Mouse (Mus musculus): ENCODE measurements around the gene Thg1l. TPM values are rescaled to one million over a fixed set of nuclear protein-coding genes. Genes with fewer than 3 reads are reported as not detected.
A peak's percentile ranks its signal among the peaks of the same experiment; 100 is the strongest.

Gene Thg1l
- 1 to 10 TPM; 9.1 to 9.5 TPM for total RNA-seq (2021)
- long read RNA-seq, experiment 1, result 0 reads
- long read RNA-seq, experiment 2, result 0 reads

DNA sequence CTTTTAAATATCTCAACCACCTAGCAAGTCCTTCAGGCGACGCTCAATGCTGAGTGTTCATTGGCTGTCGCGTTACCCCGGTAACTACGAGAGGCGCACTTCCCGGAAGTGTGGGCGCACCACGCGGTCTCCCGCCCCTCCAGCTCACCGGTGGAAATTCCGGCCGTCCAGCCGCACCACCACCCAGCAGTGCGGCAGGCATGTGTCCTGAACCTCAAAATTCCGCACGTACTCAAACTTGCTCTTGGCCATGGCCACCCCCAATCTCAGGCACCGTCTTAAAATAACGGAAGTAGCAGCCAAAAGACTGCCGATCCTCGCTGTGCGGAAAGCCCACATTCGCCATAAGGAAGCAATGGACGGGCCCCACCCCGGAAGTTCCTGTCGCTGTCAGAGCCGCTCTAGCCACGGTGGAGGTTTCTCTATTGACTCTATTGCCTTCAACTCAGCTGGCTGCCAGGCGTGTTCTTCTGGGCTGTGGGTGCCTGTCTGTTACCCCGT, at the start of gene Thg1l:
Gene Thg1l, minus strand, starts transcription at position 368 of the 501 bp plus-strand sequence.
- DNase-seq (ENCODE audit: low spot score in 2 of 2), result peak; percentile 85 to 93

DNA sequence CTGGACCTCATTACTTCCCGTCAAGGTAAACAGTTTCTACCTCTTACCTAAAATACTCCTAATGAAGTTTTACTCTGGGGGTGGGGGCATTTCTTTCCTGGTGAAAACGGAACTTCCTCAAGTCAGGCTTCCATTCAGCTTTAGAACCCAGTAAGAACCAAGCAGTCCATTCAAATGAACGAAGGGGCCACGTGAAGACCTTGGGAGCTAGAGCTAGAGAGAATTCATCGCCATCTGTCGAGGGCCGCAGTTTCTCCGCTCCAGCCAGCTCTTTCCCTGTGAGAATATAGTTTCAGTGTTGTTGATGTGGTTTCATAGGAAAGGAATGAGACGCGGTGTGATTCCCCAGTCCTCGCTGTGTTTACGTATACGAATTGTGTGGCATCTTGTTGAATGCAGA, 36.8 kb upstream of the Thg1l start:
- DNase-seq (ENCODE audit: low spot score in 2 of 2), result no peak

DNA sequence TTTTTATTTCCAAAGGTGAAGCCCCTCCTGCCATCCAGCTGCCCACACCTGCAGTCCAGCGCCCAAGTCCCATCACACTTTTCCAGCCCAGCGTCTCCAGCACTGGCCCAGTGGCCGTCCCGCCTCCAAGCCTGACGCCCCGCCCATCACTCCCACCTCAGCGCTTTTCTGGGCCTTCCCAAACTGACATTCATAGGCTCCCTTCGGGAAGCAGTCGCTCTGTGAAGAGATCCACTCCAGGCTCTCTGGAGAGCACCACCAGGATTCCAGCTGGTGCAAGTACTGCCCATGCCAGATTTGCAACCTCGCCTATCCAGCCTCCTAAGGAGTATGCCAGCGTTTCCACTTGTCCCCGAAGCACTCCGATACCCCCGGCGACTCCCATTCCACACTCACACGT, 36.3 kb upstream of the Thg1l start:
- peak; percentile 24 to 25 for DNase-seq (ENCODE audit: low spot score in 2 of 2)

DNA sequence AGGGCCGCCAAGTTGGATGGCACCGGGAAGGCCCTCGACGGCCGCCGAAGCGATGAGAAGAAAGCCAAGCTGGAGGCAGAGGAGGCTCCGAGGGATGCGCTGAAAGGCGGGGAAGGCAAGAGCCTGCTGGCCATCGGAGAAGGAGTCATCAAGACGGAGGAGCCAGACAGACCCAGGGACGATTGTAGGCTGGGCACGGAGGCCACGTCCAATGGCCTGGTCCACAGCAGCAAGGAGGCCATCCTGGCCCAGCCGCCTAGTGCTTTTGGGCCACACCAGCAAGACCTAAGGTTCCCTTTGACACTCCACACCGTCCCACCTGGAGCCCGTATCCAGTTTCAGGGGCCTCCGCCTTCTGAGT, 25.6 kb upstream of the Thg1l start:
- no peak for DNase-seq (ENCODE audit: low spot score in 2 of 2)

DNA sequence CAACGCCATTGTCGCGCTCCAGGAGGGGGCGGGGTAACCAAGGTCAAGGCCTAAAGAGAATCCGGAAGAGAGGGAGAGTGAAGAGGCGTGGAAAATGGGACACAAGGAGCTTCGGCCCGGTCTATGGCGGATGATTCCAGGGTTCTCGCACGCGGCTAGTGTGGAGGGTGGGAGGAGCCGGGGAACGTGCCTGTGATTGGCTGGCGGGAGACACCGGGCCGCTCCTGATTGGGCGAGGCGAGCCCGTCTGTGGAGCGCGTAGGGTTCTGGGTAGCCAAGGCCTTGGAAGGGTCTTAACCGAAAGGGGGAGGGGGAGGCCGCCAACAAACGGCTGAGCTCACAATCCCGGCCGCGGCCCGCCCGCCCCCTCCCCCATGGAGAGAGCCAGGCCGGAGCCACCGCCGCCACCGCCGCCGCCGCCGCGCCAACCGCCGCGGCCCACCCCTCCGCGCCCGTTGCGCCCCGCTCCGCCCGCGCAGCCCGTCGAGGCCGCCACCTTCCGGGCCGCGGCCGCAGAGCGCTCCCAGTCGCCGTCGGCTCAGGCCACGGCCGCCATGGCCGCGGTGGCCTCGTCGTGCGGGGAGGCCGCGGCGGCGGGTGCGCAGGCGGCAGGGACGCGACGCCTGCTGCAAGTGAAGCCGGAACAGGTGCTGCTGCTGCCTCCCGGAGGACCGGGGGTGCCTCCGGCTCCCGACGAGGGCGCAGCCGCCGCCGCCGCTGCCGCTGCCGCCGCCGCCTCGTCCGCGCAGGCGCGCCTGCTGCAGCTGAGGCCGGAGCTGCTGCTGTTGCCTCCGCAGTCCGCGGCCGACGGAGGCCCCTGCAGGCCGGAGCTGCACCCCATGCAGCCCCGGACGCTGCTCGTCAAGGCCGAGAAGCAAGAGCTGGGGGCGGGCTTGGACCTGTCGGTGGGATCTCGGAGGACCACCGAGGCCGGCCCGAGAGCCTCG, 24.9 kb upstream of the Thg1l start, which contains the start of gene Sox30:
Gene Sox30, plus strand, starts transcription at position 365 of the 947 bp plus-strand sequence.
- DNase-seq (ENCODE audit: low spot score in 2 of 2), result peak; percentile 10 to 36

DNA sequence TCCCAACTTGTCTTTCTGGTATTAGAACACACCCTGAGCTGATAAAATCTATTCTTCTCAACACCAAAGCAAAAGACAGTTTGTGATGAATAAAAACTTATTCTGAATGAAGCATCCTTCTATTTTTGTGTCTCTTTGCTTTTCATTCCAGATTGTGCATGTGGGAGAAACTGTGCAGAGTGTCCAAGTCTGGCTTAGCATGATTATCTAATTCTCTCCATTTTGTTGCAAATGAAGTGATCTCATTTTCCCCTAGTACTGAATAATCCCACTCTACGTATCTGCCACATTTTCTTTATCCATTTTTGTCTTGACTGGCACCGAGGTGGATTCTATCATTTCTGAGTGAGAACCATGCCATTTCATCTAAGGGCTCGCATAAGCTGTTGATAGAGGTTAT, 20.8 kb upstream of the Thg1l start:
- DNase-seq (ENCODE audit: low spot score in 2 of 2), result no peak

DNA sequence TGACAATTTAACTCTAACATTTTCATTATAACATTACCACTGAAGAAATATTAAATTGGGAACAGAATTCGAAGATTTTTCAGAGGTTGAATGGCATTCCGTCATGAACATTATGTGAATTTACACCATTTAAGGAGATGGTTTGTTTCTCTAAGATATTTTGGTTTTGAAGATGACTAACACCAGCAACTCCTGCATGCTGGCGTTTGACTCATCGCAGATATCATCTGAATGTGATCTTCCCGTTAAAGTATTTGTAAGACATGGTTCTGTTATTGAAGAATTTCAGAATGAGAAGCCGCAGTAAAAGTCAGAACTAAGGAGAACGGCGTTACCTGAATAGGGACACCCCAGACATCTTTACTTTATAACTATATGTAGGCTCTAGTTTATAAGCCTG, 19.2 kb upstream of the Thg1l start:
- DNase-seq (ENCODE audit: low spot score in 2 of 2), result no peak

GRCm38 (mm10) chr11:45973635-45974034, 18.3 kb upstream of the Thg1l start:
- DNase-seq (ENCODE audit: low spot score in 2 of 2), result no peak

GRCm38 (mm10) chr11:45968466-45968865, 13.2 kb upstream of the Thg1l start:
- no peak for DNase-seq (ENCODE audit: low spot score in 2 of 2)

DNA sequence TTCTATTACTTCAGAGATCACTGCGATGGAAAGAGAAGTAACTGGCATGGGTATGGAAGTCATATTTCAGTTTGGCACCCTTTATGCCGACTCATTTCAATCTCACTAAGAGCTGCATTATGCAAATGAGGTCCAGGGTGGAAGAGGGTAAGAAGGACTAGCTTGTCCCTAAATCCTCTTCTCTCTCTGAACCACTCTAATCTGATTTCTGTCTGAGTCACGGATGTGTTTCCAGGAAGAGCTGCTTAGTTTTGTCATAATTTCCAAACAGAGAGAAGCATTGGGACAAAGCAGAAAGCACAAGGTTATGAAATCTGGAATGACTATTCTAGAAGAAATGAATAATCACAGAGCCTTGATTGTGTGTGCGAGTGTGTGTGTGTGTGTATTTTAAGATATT, 11.6 kb upstream of the Thg1l start:
- no peak for DNase-seq (ENCODE audit: low spot score in 2 of 2)

- no peak for DNase-seq (ENCODE audit: low spot score in 2 of 2)
Observed at GRCm38 (mm10) chr11:45960003-45960402, 4.7 kb upstream of the Thg1l start.

DNA sequence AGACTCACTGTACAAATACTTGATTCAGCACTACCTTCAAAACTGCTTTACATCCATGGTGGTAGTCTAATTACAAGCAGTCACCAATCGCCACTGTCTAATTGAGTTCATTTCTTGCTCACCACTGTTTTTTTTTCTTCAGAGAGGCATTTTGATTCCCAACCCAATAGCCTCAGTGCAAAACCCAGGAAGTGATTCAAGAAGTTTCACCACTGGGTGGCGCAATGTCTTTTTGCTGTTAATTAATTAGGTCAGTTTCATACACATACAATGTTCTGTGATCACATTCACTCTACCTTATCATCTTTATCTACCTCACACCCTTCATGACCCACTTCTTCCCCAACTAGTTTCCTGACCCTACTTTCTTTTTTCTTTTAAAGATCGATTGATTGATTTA, 4.3 kb upstream of the Thg1l start:
- DNase-seq (ENCODE audit: low spot score in 2 of 2), result no peak

DNA sequence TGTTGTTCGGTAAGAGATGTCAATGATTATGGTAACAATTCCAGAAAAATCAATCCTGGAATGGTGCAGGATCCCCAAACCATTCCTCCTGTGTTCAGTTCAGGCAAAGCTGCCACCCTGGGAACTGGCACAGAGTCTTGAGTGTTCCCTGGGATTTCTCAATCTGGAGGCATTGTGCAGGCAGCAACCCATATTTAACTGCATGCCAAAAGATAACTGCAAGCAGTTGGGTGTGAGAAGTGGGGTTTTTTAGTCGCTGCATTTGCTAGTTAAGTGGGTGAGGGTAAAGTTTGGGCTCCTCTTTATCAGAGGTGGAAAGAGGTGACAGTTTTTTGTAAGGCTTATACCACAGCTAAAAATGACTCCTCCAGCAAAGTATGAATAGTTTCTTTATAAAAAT, 7.8 kb downstream of the Thg1l start:
- peak; percentile 32 to 48 for DNase-seq (ENCODE audit: low spot score in 2 of 2)

- DNase-seq (ENCODE audit: low spot score in 2 of 2), result no peak
Observed at GRCm38 (mm10) chr11:45946796-45947195, 8.5 kb downstream of the Thg1l start.

GRCm38 (mm10) chr11:45944643-45945156, 10.6 kb downstream of the Thg1l start, which contains the start of gene Lsm11:
Gene Lsm11 (minus strand): TSS chr11:45944935.
- DNase-seq (ENCODE audit: low spot score in 2 of 2), result peak; percentile 97

DNA sequence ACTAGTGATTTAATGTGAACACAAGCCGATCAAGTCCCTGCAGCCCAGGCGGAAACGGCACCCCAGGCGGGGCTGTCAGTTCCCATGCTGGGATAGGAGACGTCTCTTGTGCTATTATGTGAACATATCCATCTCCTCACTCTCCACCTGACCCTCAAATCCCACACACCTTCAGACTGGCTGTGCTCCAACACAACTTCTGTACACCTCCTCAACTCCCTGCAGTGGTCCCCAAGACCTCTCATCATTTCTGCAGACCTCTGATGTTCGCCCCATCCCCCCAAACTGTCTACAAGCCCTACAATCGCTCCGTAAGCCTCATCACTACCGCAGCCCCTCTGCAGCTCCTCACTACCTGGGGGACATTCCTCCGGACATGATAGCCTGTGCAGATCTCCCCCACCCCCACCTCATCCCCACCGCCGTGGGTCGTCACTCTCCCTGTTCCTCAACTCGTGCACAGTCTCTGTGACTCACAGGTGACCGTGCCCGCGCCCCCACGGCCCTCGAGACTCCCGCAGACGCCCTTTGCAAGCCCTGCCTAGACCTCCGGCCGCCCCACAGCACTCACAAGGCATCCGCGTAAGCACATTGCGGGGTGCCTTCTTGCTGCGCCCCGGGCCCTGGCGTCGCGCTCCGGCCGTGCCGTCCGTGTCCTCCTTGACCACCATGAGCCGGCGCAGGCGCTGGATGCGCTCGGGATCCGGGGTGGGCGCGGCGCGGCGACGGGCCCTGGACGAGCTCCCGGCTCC, 11.2 kb downstream of the Thg1l start:
- peak in 1 of 2 experiments; percentile 22 for DNase-seq (ENCODE audit: low spot score in 2 of 2)

DNA sequence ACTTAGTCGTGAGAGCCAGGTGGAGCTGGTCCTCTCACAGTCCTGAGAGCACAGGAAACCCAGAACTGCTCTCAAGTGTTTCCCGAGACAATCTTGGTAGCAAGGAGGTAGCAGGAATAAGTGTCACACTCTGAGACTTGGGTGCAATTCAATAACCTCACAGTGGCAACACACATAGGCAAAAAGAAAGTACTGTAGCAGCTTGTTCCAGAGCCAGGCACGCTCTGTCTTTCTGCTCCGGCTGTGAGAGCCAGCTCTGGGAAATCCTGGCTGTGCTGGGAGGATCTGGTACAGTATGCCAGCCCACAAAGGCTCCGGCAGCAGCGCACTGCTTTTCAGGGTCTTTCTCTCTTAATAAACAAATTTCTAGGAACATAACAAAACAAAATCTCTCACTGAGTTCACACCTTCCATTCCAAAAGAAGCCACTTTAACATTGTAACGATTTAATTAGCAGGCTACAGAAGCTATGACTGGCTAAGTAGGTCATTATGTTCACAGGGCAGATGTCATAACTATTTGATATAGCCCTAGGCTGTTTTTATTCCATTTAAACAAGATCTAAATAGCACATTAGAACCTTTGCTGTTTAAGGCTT, 12.1 kb downstream of the Thg1l start:
- DNase-seq (ENCODE audit: low spot score in 2 of 2), result peak; percentile 47 to 71

DNA sequence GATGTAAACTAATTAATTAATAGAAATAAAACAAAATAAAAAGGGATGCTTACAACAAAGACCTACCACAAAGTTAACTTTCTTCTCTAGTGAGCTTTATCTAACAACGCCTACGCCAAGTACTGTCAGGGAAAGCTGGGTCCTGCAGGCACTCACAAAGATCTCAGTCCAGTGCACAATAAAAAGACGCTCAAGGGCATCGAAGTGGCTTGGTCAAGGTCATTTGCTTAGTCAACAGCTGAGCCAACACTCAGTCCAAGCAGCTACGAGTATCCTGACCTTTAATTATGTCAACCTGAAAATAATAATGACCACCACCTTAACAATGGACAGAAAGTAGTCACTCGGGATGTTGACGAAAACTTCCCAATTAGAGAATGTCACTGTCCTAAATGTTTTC, 13.0 kb downstream of the Thg1l start:
- no peak for DNase-seq (ENCODE audit: low spot score in 2 of 2)

DNA sequence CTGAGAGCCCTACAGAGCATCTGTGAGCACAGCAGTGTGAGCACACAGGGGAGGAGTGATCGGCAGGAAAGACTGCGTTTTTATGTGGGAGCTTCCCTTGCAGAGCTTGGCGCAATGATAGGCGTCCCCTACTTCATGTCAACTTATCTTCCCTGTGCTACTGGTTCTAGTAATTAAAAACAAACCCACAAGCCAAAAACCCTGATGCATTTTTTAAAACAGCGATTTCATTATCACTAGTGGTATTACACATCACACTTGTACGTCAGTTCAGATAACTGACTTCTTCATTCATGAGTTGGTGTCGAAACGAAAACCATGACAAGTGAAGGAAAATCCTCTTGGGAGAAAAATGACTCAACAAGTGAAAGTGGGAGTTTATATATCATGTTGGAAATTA, 16.4 kb downstream of the Thg1l start:
- DNase-seq (ENCODE audit: low spot score in 2 of 2), result no peak

- no peak for DNase-seq (ENCODE audit: low spot score in 2 of 2)
Observed at GRCm38 (mm10) chr11:45937478-45937877, 17.8 kb downstream of the Thg1l start.

DNA sequence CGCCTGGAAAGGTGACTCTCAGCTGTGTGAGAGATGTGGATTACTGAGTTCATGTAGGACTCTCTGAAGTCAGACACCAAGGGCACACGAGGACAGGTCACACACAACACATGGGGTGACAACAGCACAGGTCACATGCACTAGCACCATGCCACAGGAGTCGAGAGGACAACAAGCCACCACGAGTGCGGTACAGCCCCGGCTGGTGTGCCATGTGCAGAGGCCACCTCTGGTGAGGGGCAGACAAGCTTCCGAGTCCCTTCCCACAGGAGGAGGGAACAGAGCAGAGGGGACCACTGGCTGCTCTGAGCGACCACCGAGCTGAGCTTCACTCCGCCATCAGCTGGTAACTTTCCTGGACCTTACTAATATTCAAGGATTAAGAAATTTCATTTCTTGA, 22.5 kb downstream of the Thg1l start:
- no peak for DNase-seq (ENCODE audit: low spot score in 2 of 2)
